Mouse (Mus musculus) heart, postnatal 0 days (tissue): ENCODE data around the gene Schip1.

Experiments
- CTCF ChIP-seq: IDR thresholded peaks from 2 replicates; pipeline ENCODE4 v1.5.1; 2016; ENCODE audit warnings: antibody characterized with exemption, control low read depth, low read depth
- EP300 ChIP-seq: IDR thresholded peaks from 2 replicates; pipeline ENCODE4 v1.6.1; 2016; ENCODE audit warnings: antibody characterized with exemption, low read depth

GRCm38 (mm10) chr3:68608848-68609497 is 544.4 kb downstream of the Schip1 start:
- TF ChIP-seq CTCF, result no peak
- TF ChIP-seq EP300, result no peak
